Mouse (Mus musculus) heart, adult 8-10 months (tissue): ENCODE results near the gene Umod. TPM values are rescaled to one million over a fixed set of nuclear protein-coding genes. Genes with fewer than 3 reads are reported as not detected.

ENCODE experiments used
- DNase-seq: peaks from one replicate; pipeline ENCODE4 v3.0.0; 2022; ENCODE audit warnings: low spot score
- total RNA-seq, 4 experiments: library from RNA; stranded (reverse); gene quantifications; 2 replicates each; pipeline ENCODE4 v1.2.4; 2022

The Umod gene
- total RNA-seq, 4 experiments from 2014 or later, result not detected

- DNase-seq, result no peak
Observed at GRCm38 (mm10) chr7:119441938-119442337, 37.1 kb downstream of the Umod start.

GRCm38 (mm10) chr7:119427180-119427616 lies 51.9 kb downstream of the Umod start:
- DNase-seq, result peak; percentile 2

DNA sequence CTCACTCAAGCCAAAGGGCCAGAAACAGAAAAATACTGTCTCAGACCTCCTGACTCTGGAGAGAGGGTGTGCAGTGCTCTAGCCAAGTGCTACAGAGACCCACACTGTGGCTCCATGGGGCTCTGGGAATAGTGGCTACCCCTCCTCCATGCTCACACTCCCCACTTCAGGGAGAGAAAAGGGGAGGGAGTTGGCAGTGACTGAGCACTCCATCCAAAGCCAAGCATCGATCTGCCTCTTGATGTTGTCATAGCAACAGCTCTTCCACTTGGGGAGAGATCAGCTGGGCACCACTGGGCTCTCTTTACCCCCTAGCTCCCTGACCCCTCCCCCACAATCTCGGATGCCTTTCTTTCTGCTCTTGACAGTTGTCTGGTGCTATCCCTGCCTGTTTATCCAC lies 58.4 kb downstream of the Umod start:
- DNase-seq, result no peak

DNA sequence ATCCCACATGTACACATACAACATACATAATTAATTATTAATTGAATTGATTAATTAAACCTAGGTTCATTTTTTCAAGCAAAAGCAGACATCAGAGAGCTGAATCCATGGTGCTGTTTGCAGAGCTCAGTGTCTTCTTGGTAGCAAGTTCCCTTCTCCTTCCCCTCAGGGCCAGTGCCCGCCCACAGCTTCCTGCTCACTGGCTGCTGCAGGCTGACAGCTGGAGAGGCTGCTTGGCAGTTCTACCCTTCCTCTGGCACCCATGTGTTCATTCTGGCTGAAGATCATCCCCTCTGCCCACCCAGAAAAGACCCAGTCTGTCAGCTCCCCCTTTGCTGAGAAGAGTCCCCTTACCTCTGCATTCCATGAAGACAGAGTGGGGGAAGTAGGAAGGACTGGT lies 60.6 kb downstream of the Umod start:
- no peak for DNase-seq

Other genes with a start within 250 kb of the Umod start
- not detected for gene Gp2, start 20.0 kb downstream of the Umod start, total RNA-seq
- 10 to 100 TPM; 17.1 to 31.6 (median 30.0) TPM for gene Acsm5, start 40.2 kb upstream of the Umod start, total RNA-seq
- under 1 TPM in 1 of 4 experiments, not detected in 3; 0.12 TPM for gene Pdilt, start 44.2 kb upstream of the Umod start, total RNA-seq
- gene Acsm2, start 75.1 kb upstream of the Umod start, total RNA-seq, result not detected
- not detected for gene Acsm1, start 127.7 kb upstream of the Umod start, total RNA-seq
- not detected for gene Acsm4, start 210.7 kb upstream of the Umod start, total RNA-seq
- gene Thumpd1, start 241.5 kb upstream of the Umod start, total RNA-seq, result 10 to 100 TPM; 14.9 to 18.8 (median 17.2) TPM